Mouse (Mus musculus) ES-E14 (cell line): ENCODE results near the gene Slc35a1.

Experiments used
- HCFC1 ChIP-seq: IDR thresholded peaks from 2 replicates; pipeline ENCODE4 v1.6.1; 2012; ENCODE audit warnings: low read length, inconsistent platforms, borderline replicate concordance; ENCODE audit not compliant: insufficient read depth
- ZNF384 ChIP-seq: IDR thresholded peaks from 2 replicates; pipeline ENCODE4 v1.6.1; 2012; ENCODE audit warnings: low read depth, low read length, inconsistent platforms

GRCm38 (mm10) chr4:34719421-34719820 lies 32.2 kb upstream of the Slc35a1 start:
- TF ChIP-seq HCFC1, result no peak
- TF ChIP-seq ZNF384, result no peak
